Mouse (Mus musculus) myocyte (in vitro differentiated cells): Measurements from ENCODE around the gene Ncf1.

ENCODE experiments used
- CEBPB ChIP-seq: IDR thresholded peaks from 2 replicates; pipeline ENCODE4 v1.6.1; 2011; ENCODE audit warnings: mild to moderate bottlenecking, moderate library complexity; ENCODE audit not compliant: poor library complexity, insufficient read depth, severe bottlenecking
- MAX ChIP-seq: IDR thresholded peaks from one replicate; pipeline ENCODE4 v1.6.1; 2011; ENCODE audit warnings: low read depth, mild to moderate bottlenecking, control low read depth
- MYOD1 ChIP-seq, 3 experiments: IDR thresholded peaks; one replicate each; pipeline ENCODE4 v1.6.1; 2011; ENCODE audit warnings: control low read depth in 2 of 3, low read depth in 2 of 3, mild to moderate bottlenecking in 2 of 3, moderate library complexity in 1 of 3; ENCODE audit not compliant: insufficient read length in 2 of 3, control insufficient read depth in 1 of 3
- POLR2A ChIP-seq: IDR thresholded peaks from one replicate; pipeline ENCODE4 v1.6.1; 2011; ENCODE audit warnings: low read depth, mild to moderate bottlenecking, control low read depth, moderate library complexity; ENCODE audit not compliant: insufficient read length
- REST ChIP-seq: IDR thresholded peaks from one replicate; pipeline ENCODE4 v1.6.1; 2011; ENCODE audit warnings: mild to moderate bottlenecking, control low read depth, moderate library complexity; ENCODE audit not compliant: insufficient read depth, insufficient read length
- TCF12 ChIP-seq: IDR thresholded peaks from one replicate; pipeline ENCODE4 v1.6.1; 2011; ENCODE audit warnings: mild to moderate bottlenecking, control low read depth; ENCODE audit not compliant: poor library complexity, insufficient read depth, severe bottlenecking
- USF1 ChIP-seq: IDR thresholded peaks from one replicate; pipeline ENCODE4 v1.6.1; 2011; ENCODE audit warnings: low read depth, mild to moderate bottlenecking, control low read depth, moderate library complexity

GRCm38 (mm10) chr5:134182172-134182571 is 47.3 kb downstream of the Ncf1 start:
- TF ChIP-seq USF1 (no peak), POLR2A (no peak), MYOD1 (IDR thresholded peaks at IDR 0.05; ENCODE audit: control insufficient read depth in 1 of 3, insufficient read length in 2 of 3, low read depth in 2 of 3) (no peak), CEBPB (no peak), TCF12 (no peak), REST (no peak), MAX (no peak)
